Mouse (Mus musculus): ENCODE measurements at regions not wholly inside any gene's neighbourhood (a gene's known extent, or its start where the extent isn't known, plus 50 kb on each side); places are given as distances from the start of the nearest gene placed in this dataset.

- TF ChIP-seq CTCF (IDR thresholded peaks at IDR 0.05; ENCODE audit: control insufficient read depth, insufficient read depth, insufficient read length) (no peak), MAX (IDR thresholded peaks at IDR 0.05) (no peak), FOSL1 (IDR thresholded peaks at IDR 0.05; ENCODE audit: insufficient read depth, low read length, poor library complexity, severe bottlenecking) (no peak), USF1 (IDR thresholded peaks at IDR 0.05; ENCODE audit: low read depth) (no peak), MYOG (IDR thresholded peaks at IDR 0.05; ENCODE audit: control insufficient read depth, extremely low read depth, insufficient read length) (no peak), CEBPB (IDR thresholded peaks at IDR 0.05; ENCODE audit: low read depth) (no peak)
Measured at GRCm38 (mm10) chr1:184261385-184261727, 227.3 kb upstream of the 1700056E22Rik start.

Measured in C2C12 (cell line).